Mouse (Mus musculus) thymus, adult 18-20 months (tissue): ENCODE measurements around the gene Kpna2.

Experiments
- DNase-seq, 2 experiments: peaks; one replicate each; pipeline ENCODE4 v3.0.0; 2022; ENCODE audit warnings: mixed read lengths in 2 of 2

Gene Kpna2

DNA sequence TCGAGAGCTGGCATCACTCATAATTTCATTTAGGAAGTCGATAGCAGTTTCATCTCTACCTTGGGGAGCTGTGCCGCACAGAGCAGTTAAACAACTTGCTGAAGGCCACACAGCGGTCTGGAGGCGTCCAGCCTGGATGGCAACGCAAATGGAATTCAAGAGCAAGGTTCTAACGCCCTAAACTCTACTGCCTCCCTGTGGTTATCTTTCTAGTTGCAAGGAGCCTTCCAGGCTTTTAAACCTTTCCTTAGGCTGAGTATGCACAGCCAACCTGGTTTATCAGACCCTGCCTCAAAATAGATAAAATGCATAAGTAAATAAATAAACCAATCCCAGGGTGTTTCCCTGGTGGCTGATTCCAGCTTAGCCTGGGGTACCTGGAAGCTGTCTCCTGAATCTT is 18.9 kb downstream of the Kpna2 start:
- DNase-seq: no peak

DNA sequence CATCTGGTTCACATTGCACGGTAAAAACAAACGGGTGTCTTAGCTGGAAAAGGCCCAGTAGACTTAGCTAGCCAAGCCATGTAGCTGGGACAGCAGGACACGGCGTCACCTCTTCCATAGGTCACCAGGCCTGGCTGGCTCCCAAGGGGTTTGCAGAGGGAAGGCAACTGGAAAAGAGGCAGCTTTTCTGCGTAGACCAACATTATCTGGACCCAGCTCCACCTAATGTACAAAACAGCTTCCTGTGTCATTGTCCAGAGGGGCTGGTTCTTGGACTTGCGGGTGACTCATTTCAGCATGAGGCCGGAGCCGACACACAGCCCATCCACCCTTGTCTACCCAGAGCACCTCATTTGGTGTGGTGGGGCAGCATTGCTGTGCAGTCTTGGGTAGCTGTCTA is 23.1 kb downstream of the Kpna2 start:
- no peak for DNase-seq

DNA sequence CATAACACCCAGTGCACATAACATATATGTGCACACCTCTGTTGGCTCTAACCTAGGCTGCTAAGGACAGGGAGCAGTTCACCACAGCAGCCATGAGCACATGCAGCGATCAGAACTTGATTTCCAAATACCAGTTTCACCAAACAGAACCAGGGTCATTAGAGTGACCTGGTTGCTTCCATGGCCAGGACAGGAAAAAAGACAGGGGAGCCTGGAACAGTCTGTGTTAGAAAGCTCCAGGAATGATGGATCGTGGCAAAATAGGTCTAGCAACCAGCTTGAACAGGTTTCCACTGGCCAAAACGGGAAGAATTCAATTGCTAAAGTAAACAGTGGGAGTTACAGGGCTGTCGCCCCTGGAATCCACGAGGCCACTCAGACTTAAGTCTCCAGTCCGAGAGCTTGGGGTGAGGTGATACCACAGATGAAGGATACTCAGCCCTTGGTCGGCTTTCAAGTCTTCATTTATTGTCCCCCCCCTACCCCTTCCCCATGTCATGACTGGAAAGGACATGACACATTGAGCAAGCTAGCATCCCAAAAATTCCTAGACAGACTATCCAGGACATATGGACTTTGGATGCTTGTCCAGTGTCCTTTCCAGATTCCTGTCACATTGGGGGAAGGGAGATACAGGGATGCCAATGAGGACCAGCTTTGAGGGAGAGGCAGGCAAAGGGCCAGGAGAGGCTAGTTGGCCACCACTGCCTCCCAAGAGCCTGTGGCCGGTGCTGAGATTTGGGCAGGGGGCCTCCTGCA is 23.7 kb downstream of the Kpna2 start:
- DNase-seq: no peak

DNA sequence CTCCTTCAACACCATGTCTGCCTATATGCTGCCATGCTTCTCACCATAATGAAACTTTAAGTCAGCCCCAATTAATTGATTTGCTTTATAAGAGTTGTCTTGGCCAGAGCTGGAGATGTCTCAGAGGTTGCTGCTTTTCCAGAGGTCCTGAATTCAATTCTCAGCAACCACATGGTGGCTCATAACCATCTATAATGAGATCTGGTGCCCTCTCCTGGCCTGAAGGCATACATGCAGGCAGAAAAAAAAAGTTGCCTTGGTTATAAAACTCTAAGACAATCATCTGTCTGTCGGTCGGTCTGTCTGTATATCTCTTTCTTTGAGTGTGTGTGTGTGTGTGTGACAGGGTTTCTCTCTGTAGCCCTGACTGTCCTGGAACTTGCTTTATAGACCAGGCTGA is 24.9 kb downstream of the Kpna2 start:
- DNase-seq: no peak

DNA sequence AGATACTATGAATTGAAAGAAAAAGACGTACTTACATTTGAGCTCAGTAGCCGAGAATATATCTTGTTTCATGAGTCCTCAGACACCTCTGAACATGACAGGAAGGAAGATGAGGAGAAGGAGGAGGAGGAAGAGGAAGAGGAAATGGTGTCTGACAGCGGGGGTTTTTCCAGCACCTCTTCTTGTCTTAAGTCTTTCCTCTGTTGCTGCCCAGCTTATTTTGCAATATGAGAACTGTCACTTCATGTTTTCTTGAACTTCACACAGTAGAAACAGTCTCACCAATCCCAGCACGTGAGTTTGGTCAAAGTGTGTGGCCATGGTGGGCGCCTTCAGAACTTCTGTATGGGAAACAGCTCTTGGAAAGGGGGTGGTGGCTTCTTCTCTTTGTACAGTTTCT is 26.3 kb downstream of the Kpna2 start:
- DNase-seq: no peak

DNA sequence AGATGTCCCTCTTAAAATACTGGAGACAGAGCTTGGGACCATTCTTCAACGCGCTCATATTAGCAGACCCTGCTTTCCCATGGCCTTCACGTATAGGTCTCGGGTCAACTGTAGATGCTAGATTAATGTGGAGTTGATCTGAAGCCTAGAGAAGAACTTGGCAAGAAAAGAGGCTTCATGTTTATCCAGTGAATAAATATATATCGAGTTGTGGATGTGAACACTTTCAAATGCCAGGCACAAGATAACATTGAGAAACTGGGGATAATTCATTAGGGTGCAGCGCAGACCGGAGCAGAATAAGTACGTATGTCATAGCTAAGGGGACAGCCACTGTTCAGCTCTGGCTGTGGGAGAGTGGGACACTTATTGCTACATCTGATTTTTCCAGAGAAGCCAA is 29.5 kb downstream of the Kpna2 start:
- no peak for DNase-seq

DNA sequence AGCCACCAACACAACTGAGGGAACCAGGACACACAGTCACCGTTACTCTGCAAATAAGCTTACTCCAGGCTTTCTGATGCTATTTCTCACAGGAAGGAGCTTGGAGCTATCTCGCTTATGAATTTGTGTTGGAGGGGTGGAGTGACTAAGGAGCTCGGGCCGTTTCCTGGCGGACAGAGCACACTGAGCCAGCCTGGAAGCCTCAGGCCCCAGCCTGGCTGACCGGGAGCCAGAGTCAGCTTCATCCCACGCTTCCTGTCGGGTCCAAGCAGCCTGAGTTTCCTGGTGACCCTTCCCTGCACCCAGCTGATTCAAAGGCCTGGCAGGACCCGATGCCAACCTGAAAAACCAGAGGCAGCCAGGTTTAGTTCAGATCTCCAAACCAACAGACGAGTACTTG is 31.7 kb downstream of the Kpna2 start:
- no peak for DNase-seq

DNA sequence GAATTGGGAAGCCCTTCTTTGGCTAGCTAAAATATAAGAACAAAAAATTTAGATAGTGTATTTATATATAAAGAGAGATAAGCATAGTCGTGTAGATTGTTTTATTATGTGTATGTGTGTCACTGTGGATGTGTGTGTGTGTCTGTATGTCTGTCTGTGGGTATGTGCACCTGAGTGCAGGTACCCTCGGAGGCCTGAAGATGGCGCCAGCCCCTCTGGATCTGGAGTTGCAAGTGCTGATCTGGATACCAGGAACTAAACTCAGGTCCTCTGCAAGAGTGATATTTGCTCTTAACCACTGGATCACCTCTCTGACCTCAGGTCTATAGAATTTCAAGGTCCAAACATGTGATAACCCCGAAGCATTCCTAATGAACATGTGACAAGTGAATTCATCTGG is 33.5 kb downstream of the Kpna2 start:
- DNase-seq: no peak

DNA sequence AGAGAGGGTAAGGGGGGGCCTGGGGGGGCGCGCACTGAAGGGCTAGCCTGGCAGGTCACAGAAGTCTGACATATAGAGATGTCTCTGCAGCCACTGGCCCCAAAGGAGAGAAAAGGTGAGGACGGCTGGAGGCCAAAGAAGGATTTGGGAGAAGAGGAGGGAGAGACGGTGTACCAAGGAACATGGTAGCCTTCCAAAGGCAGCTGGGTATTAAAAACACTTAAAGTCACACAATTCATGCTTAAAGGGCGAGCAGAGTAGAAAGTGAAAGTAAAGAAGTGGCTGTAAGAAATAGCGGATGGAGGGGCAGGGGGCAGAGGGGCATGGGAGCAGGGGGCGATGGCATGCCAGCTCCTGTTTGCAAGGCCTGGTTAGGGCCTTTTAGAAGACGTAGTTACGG is 37.0 kb downstream of the Kpna2 start:
- DNase-seq: no peak

DNA sequence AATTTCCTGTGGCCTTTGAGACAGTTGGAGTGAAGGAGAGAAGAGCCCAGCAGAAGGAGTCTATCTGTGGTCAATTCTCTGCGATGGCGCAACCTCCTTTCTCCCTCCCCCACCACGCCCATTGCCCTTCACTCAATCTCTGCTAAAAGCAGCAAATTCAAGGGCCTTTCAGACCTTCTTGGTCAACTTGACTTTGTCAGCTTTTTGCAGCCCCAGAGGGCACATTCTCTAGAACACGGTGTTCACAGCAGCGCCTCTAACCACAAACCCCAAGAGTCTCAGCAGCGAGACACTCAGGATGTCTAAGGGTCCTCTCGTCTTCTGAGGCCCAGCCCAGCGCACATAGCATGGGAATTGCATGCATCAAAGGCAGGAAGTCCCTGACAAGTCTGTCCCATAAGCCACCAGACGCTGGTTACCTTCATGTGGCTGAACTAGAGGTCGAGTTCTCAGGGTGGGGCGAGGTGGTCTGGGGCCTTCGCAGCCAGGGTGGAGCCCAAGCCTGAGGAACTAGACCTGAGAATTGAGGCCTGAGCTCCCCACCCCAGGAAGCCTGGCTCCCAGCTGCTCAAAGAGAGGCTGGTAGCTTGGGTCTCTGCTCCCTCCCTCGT is 37.8 kb downstream of the Kpna2 start:
- DNase-seq: peak; percentile 41 to 71

DNA sequence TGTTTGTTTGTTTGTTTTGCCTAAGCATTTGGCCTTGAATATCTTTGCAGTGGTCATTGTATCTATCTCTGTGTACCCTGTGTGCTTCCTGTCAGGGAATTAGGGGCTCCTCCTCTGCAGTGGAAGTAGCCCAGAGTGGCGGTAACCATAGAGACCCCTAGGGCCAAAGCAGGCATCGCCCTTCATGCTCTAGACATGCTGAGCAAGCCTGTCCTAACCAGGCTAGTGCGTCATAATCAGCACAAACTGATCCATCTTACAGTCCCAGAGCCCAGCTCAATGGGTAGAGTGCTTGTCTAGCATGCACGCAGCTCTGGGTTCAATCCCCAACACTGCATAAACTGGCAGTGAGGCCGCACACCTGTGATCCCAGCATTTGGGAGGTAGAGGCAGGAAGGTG is 40.2 kb downstream of the Kpna2 start:
- DNase-seq: no peak

DNA sequence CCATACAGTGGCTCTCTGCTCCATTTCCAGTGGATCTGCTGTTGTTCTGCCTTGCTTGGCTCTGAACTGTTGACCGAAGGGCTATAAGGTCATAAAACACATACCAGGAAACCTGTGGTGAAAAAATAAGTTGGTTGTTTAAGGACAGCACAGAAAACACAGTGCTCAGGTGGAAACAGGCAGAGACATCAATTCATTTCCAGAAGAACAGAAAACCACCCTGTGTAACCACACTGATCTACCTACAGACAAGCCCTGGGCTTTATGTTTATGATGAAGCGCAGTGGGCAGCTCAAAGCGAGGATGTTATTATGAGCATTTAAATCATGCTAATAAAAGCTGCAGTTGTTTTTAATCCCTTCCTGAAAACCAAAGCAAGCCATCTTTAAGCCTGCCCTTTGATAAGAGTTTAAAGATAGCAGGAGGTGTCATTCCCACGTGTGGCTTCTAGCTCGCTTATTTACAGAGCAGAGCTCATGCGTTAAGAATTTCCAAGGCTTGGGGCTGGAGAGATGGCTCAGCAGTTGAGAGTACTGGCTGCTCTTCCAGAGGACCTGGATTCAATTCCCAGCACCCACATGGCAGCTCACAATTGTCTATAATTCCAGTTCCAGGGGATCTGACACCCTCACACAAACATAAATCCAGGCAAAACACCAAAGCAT is 40.8 kb downstream of the Kpna2 start:
- no peak for DNase-seq

DNA sequence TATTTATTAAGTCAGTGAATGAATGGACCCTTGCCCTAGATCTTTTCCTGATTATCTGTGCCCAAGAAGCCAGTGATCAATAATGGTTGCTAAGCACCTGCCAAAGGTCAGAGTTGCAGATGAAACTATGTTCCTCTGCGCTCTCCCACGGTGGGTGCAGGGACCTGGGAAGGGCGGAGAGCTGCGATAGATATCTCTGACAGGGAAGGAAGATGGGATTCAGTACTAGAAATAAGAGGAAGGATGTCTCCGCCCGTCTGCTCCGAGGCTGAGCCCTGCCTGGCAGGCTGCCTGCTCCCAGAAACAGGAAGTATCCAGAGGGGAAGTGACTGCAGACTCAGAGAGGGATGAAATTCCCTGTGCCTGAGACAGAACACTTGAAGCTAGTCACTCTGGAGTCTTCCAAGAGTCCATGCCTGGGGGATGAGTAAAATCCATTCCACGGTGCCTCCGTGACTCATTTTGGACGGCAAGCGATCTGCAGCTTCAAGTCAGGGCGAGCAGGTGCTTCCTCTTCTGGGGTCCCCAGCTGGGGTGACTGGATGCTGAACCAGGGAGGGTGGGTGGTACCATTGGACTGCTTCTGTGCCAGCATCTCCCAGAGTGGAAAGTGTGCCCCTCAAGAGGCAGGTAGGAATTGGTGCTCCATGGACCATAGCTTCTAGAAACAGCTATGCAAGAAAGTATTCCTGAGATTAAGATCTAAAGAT is 41.9 kb downstream of the Kpna2 start:
- DNase-seq: no peak

DNA sequence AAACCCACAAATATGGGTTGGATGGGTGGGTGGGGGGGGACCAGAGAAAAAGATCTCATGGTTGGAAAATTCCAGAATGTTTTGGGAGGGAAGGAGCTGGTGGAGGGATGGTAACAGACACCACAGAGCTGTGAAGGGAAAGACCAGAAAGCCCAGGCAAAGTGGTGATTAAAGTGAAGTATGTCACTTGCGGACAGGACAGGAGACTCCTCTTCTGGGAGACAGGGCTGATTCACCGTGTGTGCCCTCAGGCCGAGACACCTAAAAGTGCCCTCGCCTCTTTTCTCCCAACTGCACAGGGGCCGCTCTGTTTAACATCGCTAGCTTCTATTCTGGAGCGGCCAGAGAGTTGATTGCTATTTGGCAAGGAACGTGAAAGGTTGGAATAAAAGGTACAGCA is 44.8 kb downstream of the Kpna2 start:
- no peak for DNase-seq

DNA sequence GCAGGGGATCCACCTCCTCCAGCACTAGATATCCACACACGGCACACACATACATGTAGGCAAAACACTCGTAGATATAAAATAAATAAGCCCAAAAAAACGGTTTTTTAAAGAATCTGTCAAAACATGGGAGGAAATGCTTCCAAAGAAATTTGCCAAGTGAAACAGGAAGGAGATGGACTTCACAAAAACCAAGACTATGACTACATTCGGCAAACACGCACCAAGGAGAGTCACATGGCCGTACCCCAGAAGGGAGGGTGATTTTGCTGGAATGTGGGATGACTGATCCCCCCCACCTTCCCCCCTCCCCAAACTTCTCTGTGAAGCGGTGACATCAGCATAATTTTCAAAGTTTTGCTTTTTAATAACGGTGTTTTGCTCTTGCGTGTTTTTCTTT is 45.2 kb downstream of the Kpna2 start:
- no peak for DNase-seq
